In the genomic region with DNA sequence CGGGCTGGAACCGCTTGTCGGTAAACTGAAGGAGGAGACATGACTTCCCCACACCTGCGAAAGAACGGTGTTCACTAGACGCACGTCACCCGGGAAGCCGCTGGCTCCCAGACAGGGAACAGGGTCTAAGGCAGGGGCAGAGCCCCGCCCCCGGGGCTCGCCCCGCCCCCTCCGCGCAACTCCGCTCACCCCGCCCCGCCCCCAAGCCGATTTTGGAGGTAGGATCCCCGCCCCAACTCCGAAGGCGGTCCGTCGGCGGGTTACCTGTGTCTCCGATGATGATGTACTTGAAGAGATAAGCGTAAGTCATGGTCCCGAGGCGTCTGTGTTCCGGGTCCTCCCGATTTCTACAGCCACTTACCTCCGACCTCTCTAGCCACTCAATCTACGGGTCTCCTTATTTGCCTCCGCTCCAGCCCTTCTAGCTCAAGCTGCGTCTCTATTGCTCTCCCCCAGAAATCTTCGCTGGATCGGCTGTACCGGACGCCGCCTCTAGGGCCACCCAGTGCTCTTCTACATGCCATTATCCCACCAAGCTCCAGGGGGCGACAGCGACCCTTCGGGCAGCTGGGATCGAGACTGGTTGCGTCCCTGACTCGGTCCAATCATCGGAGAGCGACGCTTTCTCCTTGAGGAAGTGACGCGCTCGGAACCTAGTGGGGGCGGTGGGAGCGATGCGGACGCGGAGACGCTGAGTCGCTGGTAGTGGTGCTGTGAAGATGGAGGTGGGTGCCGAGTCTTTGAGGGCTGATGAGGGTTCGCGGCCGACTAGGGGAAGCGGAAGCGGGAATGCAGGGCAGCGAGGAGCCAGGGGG, we compare ENCODE assay signal across 8 mouse cellular contexts. TPM values are rescaled to one million over a fixed set of nuclear protein-coding genes. Genes with fewer than 3 reads are reported as not detected.
DNase-seq lines count a peak whose midpoint lies in the region; ATAC-seq lines count a peak whose summit lies in the region.

TSS of gene Tox4 (plus strand) at position 215 of the 815 bp plus-strand sequence.
TSS of gene Rab2b (minus strand) at position 614 of the 815 bp plus-strand sequence.

- no peaks in the 10 kb centered on the region for H3K9me3 ChIP-seq in hindbrain, embryonic 12.5 days (replicated peaks)

- H3K4me1 ChIP-seq in hindbrain, embryonic 12.5 days: peaks cover 8% of the 10 kb centered on the region

- peak; percentile 99 for ATAC-seq in hindbrain, embryonic 12.5 days (ENCODE audit: low FRiP score)

- H3K9ac ChIP-seq in hindbrain, embryonic 12.5 days: peak within 1 kb of the TSS; percentile 88

- H3K36me3 ChIP-seq in hindbrain, embryonic 12.5 days: peaks cover 11% of the 10 kb centered on the region; the same call in 1 of the 2 replicates

- H3K4me2 ChIP-seq in hindbrain, embryonic 12.5 days (replicated peaks): peak within 1 kb of the TSS; percentile 71

- DNase-seq in NIH3T3 (ENCODE audit: low read depth): peak; percentile 98
- DNase-seq in cerebellum, postnatal 10 days: peak; percentile 99
- peak; percentile 97 to 99 for DNase-seq in frontal cortex, postnatal 10 days (ENCODE audit: low spot score in 2 of 2)
- DNase-seq in layer of hippocampus, postnatal 14 days (ENCODE audit: low spot score in 2 of 2): peak; percentile 100
- DNase-seq in lung, postnatal 14 days: peak; percentile 97
- DNase-seq in retina, adult 2 months (ENCODE audit: low read depth, low spot score): peak; percentile 97
- DNase-seq in thymus, postnatal 36 days: peak; percentile 98 to 99

- peak within 1 kb of the TSS; percentile 90 for H3K4me3 ChIP-seq in hindbrain, embryonic 12.5 days

- under 1% methylated on average over 64 of the region's 66 CpGs for WGBS in hindbrain, embryonic 12.5 days

- H3K27ac ChIP-seq in hindbrain, embryonic 12.5 days: peak within 1 kb of the TSS; percentile 85

- no peaks in the 10 kb centered on the region for H3K27me3 ChIP-seq in hindbrain, embryonic 12.5 days

RNA-seq across cellular contexts. Expression of gene Tox4, which starts in this region (rescaled TPM):
- polyA plus RNA-seq in hindbrain, embryonic 12.5 days (2016; fragmentation: Nextera tagmentation; extraction: Ambion mirVana): 51.1 and 57.3 TPM in 2 replicates
- total RNA-seq in layer of hippocampus, postnatal 14 days (2021): 10 to 100 TPM; 56.1 to 63.3 TPM

RNA-seq across cellular contexts. Expression of gene Rab2b, which starts in this region (rescaled TPM):
- 40.6 and 51.9 TPM in 2 replicates for polyA plus RNA-seq in hindbrain, embryonic 12.5 days (2016; fragmentation: Nextera tagmentation; extraction: Ambion mirVana)
- 10 to 100 TPM; 34.6 to 38.0 TPM for total RNA-seq in layer of hippocampus, postnatal 14 days (2021)

Comparison
In these comparisons a context has a peak if more than half of its experiments do, and no peak if none do; other contexts are left out.
1. Peak in every context shown above with its lines: DNase-seq, ATAC-seq, H3K4me3 ChIP-seq and H3K27ac ChIP-seq.